7 mouse cellular contexts compared by ENCODE assay signal in the genomic region with DNA sequence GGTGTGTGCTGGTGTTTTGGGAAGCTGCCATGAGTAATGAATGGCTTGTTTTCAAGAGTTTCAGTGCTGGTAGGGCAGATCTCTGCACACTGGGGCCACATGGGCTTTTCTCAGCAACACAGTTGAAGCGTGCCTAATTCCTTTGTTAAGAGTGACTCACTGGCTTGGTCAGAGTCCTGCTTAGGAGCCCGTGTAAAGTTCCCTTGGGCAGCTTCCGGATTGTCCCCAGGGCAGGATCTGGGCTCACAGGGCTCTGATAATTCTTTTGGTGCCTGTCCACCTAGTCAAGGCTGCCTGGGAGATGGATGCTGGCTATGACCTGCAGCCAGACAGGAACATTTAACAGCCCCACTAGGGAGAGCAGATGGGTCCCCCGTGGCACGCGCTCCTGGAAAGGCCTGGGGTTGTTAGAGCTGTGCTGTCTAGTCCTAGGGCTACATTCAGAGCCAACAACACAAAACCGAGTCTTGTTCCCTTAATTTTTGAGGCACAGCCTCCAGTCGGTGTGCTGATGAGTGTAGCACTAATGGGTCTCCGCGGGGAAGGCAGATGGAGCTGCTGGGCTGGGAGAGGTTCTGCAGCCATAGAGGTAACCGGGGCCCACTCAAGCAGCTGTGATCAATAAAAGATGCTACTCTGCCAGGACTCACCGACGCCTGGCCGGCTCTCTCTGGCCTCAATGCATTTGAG. TPM values are rescaled to one million over a fixed set of nuclear protein-coding genes. Genes with fewer than 3 reads are reported as not detected.
DNase-seq lines count a peak whose midpoint lies in the region; ATAC-seq and TF ChIP-seq lines count a peak whose summit lies in the region.

No protein-coding gene starts in this region.

- POLR2A ChIA-PET in Patski (lab: Charles Lee), result interaction anchor here (0.5 to 1.3 kb wide), 3 partner anchors 9 to 25 kb away, joined by 3 to 4 read pairs (median 3); no protein-coding TSS in a partner anchor

- H3K27me3 ChIP-seq in Patski, result no peaks in the 10 kb centered on the region
- no peaks in the 10 kb centered on the region for H3K27me3 ChIP-seq in forebrain, embryonic 14.5 days (replicated peaks; ENCODE audit: control insufficient read depth, insufficient read depth, low read length)
- no peaks in the 10 kb centered on the region for H3K27me3 ChIP-seq in hindbrain, embryonic 14.5 days (ENCODE audit: control insufficient read depth, insufficient read depth, low read length)
- no peaks in the 10 kb centered on the region for H3K27me3 ChIP-seq in neural tube, embryonic 13.5 days

- no peak for TF ChIP-seq POLR2A in brain, embryonic 14.5 days (IDR thresholded peaks at IDR 0.05; ENCODE audit: borderline replicate concordance, extremely low read depth, insufficient read depth, insufficient read length, poor library complexity, severe bottlenecking)

- peaks cover 16% of the 10 kb centered on the region for H3K4me1 ChIP-seq in forebrain, embryonic 14.5 days (ENCODE audit: control insufficient read depth, insufficient read depth, low read length)
- peaks cover 30% of the 10 kb centered on the region for H3K4me1 ChIP-seq in hindbrain, embryonic 14.5 days (replicated peaks; ENCODE audit: control insufficient read depth, insufficient read depth, low read length)
- H3K4me1 ChIP-seq in neural tube, embryonic 13.5 days (replicated peaks), result peaks cover 52% of the 10 kb centered on the region

- no peak for TF ChIP-seq CTCF in Patski (IDR thresholded peaks at IDR 0.05)
- no peak for TF ChIP-seq CTCF in brain, embryonic 14.5 days (IDR thresholded peaks at IDR 0.05; ENCODE audit: borderline replicate concordance, extremely low read depth, insufficient read depth, insufficient read length)
- TF ChIP-seq CTCF in left cerebral cortex, adult 2 months (IDR thresholded peaks at IDR 0.05), result no peak

- 0 out of 2 replicates have a peak, but pooled peaks cover 5% of the 10 kb centered on the region for H3K9me3 ChIP-seq in forebrain, embryonic 14.5 days (replicated peaks; ENCODE audit: control insufficient read depth, low read length)
- H3K9me3 ChIP-seq in hindbrain, embryonic 14.5 days (ENCODE audit: control insufficient read depth, low read length), result peaks cover 5% of the 10 kb centered on the region; the same call in 1 of the 2 replicates
- H3K9me3 ChIP-seq in neural tube, embryonic 13.5 days, result no peaks in the 10 kb centered on the region

- no peak overlapping the region; the same call in 1 of the 2 replicates for H3K9ac ChIP-seq in forebrain, embryonic 14.5 days (ENCODE audit: low read length)
- H3K9ac ChIP-seq in hindbrain, embryonic 14.5 days, result no peak overlapping the region; the same call in 1 of the 2 replicates
- 0 out of 2 replicates have a peak overlapping the region, but pooled peaks have one; percentile 49 for H3K9ac ChIP-seq in neural tube, embryonic 13.5 days

- DNase-seq in Patski (ENCODE audit: low read depth, low spot score), result peak; percentile 95
- DNase-seq in brain, embryonic 14.5 days (ENCODE audit: low read depth), result peak; percentile 82
- DNase-seq in forebrain, embryonic 14.5 days (ENCODE audit: low spot score), result peak; percentile 61
- peak; percentile 47 for DNase-seq in hindbrain, embryonic 14.5 days (ENCODE audit: low spot score)
- peak in 1 of 2 experiments; percentile 33 for DNase-seq in left cerebral cortex, adult 2 months (ENCODE audit: extremely low spot score in 1 of 2, low spot score in 2 of 2)
- no peak for DNase-seq in urinary bladder, adult 2 months (ENCODE audit: low spot score)

- 15% methylated on average over 14 of the region's 14 CpGs for WGBS in forebrain, embryonic 14.5 days
- WGBS in hindbrain, embryonic 14.5 days, result 7% methylated on average over 14 of the region's 14 CpGs
- 10% methylated on average over 14 of the region's 14 CpGs for whole genome bisulfite sequencing in neural tube, embryonic 13.5 days

- peak; percentile 99 for ATAC-seq in Patski
- ATAC-seq in forebrain, embryonic 14.5 days, result peak; percentile 66
- ATAC-seq in hindbrain, embryonic 14.5 days (ENCODE audit: low FRiP score), result peak; percentile 74
- peak; percentile 69 for ATAC-seq in neural tube, embryonic 13.5 days (ENCODE audit: low read depth)

- H3K4me3 ChIP-seq in forebrain, embryonic 14.5 days (ENCODE audit: low read depth, low read length), result no peak overlapping the region
- no peak overlapping the region for H3K4me3 ChIP-seq in hindbrain, embryonic 14.5 days (replicated peaks; ENCODE audit: low read length)
- H3K4me3 ChIP-seq in left cerebral cortex, adult 2 months, result no peak overlapping the region
- H3K4me3 ChIP-seq in neural tube, embryonic 13.5 days, result no peak overlapping the region

- intact Hi-C loops in left cerebral cortex, adult 2 months (cut with DNase I), result no loop called here

- CTCF ChIA-PET in Patski (lab: Charles Lee), result interaction anchor here (0.8 kb wide), 1 partner anchor 113 kb away, joined by 4 read pairs; no protein-coding TSS in a partner anchor

- H3K36me3 ChIP-seq in forebrain, embryonic 14.5 days (ENCODE audit: control insufficient read depth, insufficient read depth, low read length), result peaks cover 5% of the 10 kb centered on the region; the same call in 1 of the 2 replicates
- peaks cover 7% of the 10 kb centered on the region; the same call in 1 of the 2 replicates for H3K36me3 ChIP-seq in hindbrain, embryonic 14.5 days (replicated peaks; ENCODE audit: control insufficient read depth, insufficient read depth)
- H3K36me3 ChIP-seq in neural tube, embryonic 13.5 days, result peaks cover 18% of the 10 kb centered on the region

- peak overlapping the region; percentile 77 for H3K27ac ChIP-seq in forebrain, embryonic 14.5 days (ENCODE audit: low read depth, low read length)
- peak overlapping the region; percentile 68 for H3K27ac ChIP-seq in hindbrain, embryonic 14.5 days
- H3K27ac ChIP-seq in left cerebral cortex, adult 2 months, result peak overlapping the region; percentile 50
- H3K27ac ChIP-seq in neural tube, embryonic 13.5 days (replicated peaks), result peak overlapping the region; percentile 93

- H3K4me2 ChIP-seq in forebrain, embryonic 14.5 days (ENCODE audit: low read length), result no peak overlapping the region
- H3K4me2 ChIP-seq in hindbrain, embryonic 14.5 days (replicated peaks), result no peak overlapping the region
- no peak overlapping the region for H3K4me2 ChIP-seq in neural tube, embryonic 13.5 days

- in situ Hi-C loops in Patski (cut with MboI; ENCODE audit: low pct_unique_long_range_greater_than_20kb), result loop anchor here (10.0 kb wide), 1 partner anchor 185 kb away; no protein-coding TSS in a partner anchor

RNA-seq across cellular contexts. Expression of gene Pepd, which starts 27.2 kb away (rescaled TPM):
- polyA plus RNA-seq in Patski (2021), result 128 TPM
- polyA plus RNA-seq in brain, embryonic 14.5 days (2012; rRNA removed), result 41.6 and 46.9 TPM in 2 replicates
- 61.8 and 64.7 TPM in 2 replicates for polyA plus RNA-seq in forebrain, embryonic 14.5 days (2014; fragmentation: Nextera tagmentation; extraction: Ambion mirVana)
- 63.8 and 68.2 TPM in 2 replicates for polyA plus RNA-seq in hindbrain, embryonic 14.5 days (2014; fragmentation: Nextera tagmentation; extraction: Ambion mirVana)
- 10 to 100 TPM; 28.9 to 30.1 TPM for total RNA-seq in left cerebral cortex, adult 2 months (2021)
- 59.8 and 64.8 TPM in 2 replicates for polyA plus RNA-seq in neural tube, embryonic 13.5 days (2015; fragmentation: Nextera tagmentation; extraction: Ambion mirVana)
- 53.7 and 63.9 TPM in 2 replicates for polyA plus RNA-seq in urinary bladder, adult 2 months (2012; rRNA removed)
